Mouse (Mus musculus): Measurements from ENCODE around the gene Cox7a2l. TPM values are rescaled to one million over a fixed set of nuclear protein-coding genes. Genes with fewer than 3 reads are reported as not detected.
A peak's percentile ranks its signal among the peaks of the same experiment; 100 is the strongest.

Cox7a2l gene
- polyA plus RNA-seq, 1 experiment = 82.0 TPM

GRCm38 (mm10) chr17:83526624-83527532 lies 9.7 kb upstream of the Cox7a2l start:
- 40% methylated on average over 13 of the region's 13 CpGs for WGBS
- DNase-seq (ENCODE audit: low read depth in 1 of 2, low spot score in 2 of 2) = peak; percentile 30 to 33
- TF ChIP-seq POLR2A (IDR thresholded peaks at IDR 0.05; ENCODE audit: low read depth, low read length) (no peak), CTCF (IDR thresholded peaks at IDR 0.05; ENCODE audit: extremely low read depth, insufficient read depth, insufficient read length, insufficient replicate concordance) (no peak)
- peak overlapping the region; percentile 69 for H3K27ac ChIP-seq (ENCODE audit: insufficient read depth, low read length)
- no peaks in the 10 kb centered on the region for H3K27me3 ChIP-seq (ENCODE audit: control insufficient read depth, insufficient read depth, low read length)
- peaks cover 3% of the 10 kb centered on the region for H3K4me1 ChIP-seq (ENCODE audit: control insufficient read depth, insufficient read depth, insufficient read length)
- peak overlapping the region; percentile 19; the same call in 1 of the 2 replicates for H3K4me3 ChIP-seq (ENCODE audit: extremely low read depth, insufficient read depth, insufficient read length)
- H3K36me3 ChIP-seq (ENCODE audit: control insufficient read depth, insufficient read depth, low read length) = no peaks in the 10 kb centered on the region

- TF ChIP-seq CTCF (IDR thresholded peaks at IDR 0.05; ENCODE audit: extremely low read depth, insufficient read depth, insufficient read length, insufficient replicate concordance) (no peak), POLR2A (IDR thresholded peaks at IDR 0.05; ENCODE audit: low read depth, low read length) (no peak)
- H3K36me3 ChIP-seq (ENCODE audit: control insufficient read depth, insufficient read depth, low read length) = no peaks in the 10 kb centered on the region
- DNase-seq (ENCODE audit: low read depth in 1 of 2, low spot score in 2 of 2) = no peak
- peak overlapping the region; percentile 30 for H3K27ac ChIP-seq (ENCODE audit: insufficient read depth, low read length)
- peaks cover 3% of the 10 kb centered on the region for H3K4me1 ChIP-seq (ENCODE audit: control insufficient read depth, insufficient read depth, insufficient read length)
- no peak overlapping the region for H3K4me3 ChIP-seq (ENCODE audit: extremely low read depth, insufficient read depth, insufficient read length)
- H3K27me3 ChIP-seq (ENCODE audit: control insufficient read depth, insufficient read depth, low read length) = no peaks in the 10 kb centered on the region
- 54% methylated on average over 5 of the region's 5 CpGs for WGBS
These were observed 9.0 kb upstream of the Cox7a2l start for GRCm38 (mm10) chr17:83526091-83526561.

- Histone ChIP-seq H3K4me1 (ENCODE audit: control insufficient read depth, insufficient read depth, insufficient read length) (peaks cover 3% of the 10 kb centered on the region), H3K27me3 (ENCODE audit: control insufficient read depth, insufficient read depth, low read length) (no peaks in the 10 kb centered on the region), H3K36me3 (ENCODE audit: control insufficient read depth, insufficient read depth, low read length) (no peaks in the 10 kb centered on the region), H3K4me3 (ENCODE audit: extremely low read depth, insufficient read depth, insufficient read length) (no peak overlapping the region), H3K27ac (ENCODE audit: insufficient read depth, low read length) (no peak overlapping the region)
- WGBS = 18% methylated on average over 8 of the region's 8 CpGs
- TF ChIP-seq CTCF (IDR thresholded peaks at IDR 0.05; ENCODE audit: extremely low read depth, insufficient read depth, insufficient read length, insufficient replicate concordance) (no peak), POLR2A (IDR thresholded peaks at IDR 0.05; ENCODE audit: low read depth, low read length) (no peak)
- DNase-seq (ENCODE audit: low read depth in 1 of 2, low spot score in 2 of 2) = no peak
These were observed 8.5 kb upstream of the Cox7a2l start for GRCm38 (mm10) chr17:83525596-83525995.

GRCm38 (mm10) chr17:83524753-83525152 lies 7.6 kb upstream of the Cox7a2l start:
- WGBS = 71% methylated on average over 7 of the region's 7 CpGs
- Histone ChIP-seq H3K27me3 (ENCODE audit: control insufficient read depth, insufficient read depth, low read length) (no peaks in the 10 kb centered on the region), H3K27ac (ENCODE audit: insufficient read depth, low read length) (no peak overlapping the region), H3K4me3 (ENCODE audit: extremely low read depth, insufficient read depth, insufficient read length) (no peak overlapping the region), H3K36me3 (ENCODE audit: control insufficient read depth, insufficient read depth, low read length) (no peaks in the 10 kb centered on the region), H3K4me1 (ENCODE audit: control insufficient read depth, insufficient read depth, insufficient read length) (peaks cover 3% of the 10 kb centered on the region)
- TF ChIP-seq POLR2A (IDR thresholded peaks at IDR 0.05; ENCODE audit: low read depth, low read length) = no peak
- no peak for TF ChIP-seq CTCF (IDR thresholded peaks at IDR 0.05; ENCODE audit: extremely low read depth, insufficient read depth, insufficient read length, insufficient replicate concordance)
- DNase-seq (ENCODE audit: low read depth in 1 of 2, low spot score in 2 of 2) = no peak

GRCm38 (mm10) chr17:83522590-83523379 lies 5.7 kb upstream of the Cox7a2l start:
- Histone ChIP-seq H3K27me3 (ENCODE audit: control insufficient read depth, insufficient read depth, low read length) (no peaks in the 10 kb centered on the region), H3K4me3 (ENCODE audit: extremely low read depth, insufficient read depth, insufficient read length) (no peak overlapping the region), H3K27ac (ENCODE audit: insufficient read depth, low read length) (no peak overlapping the region), H3K4me1 (ENCODE audit: control insufficient read depth, insufficient read depth, insufficient read length) (peaks cover 3% of the 10 kb centered on the region), H3K36me3 (ENCODE audit: control insufficient read depth, insufficient read depth, low read length) (no peaks in the 10 kb centered on the region)
- WGBS = 87% methylated on average over 7 of the region's 7 CpGs
- TF ChIP-seq CTCF (IDR thresholded peaks at IDR 0.05; ENCODE audit: extremely low read depth, insufficient read depth, insufficient read length, insufficient replicate concordance) (no peak), POLR2A (IDR thresholded peaks at IDR 0.05; ENCODE audit: low read depth, low read length) (no peak)
- no peak for DNase-seq (ENCODE audit: low read depth in 1 of 2, low spot score in 2 of 2)

- H3K4me1 ChIP-seq (ENCODE audit: control insufficient read depth, insufficient read depth, insufficient read length) = no peaks in the 10 kb centered on the region
- WGBS = 94% methylated on average over 4 of the region's 4 CpGs
- TF ChIP-seq CTCF (IDR thresholded peaks at IDR 0.05; ENCODE audit: extremely low read depth, insufficient read depth, insufficient read length, insufficient replicate concordance) (no peak), POLR2A (IDR thresholded peaks at IDR 0.05; ENCODE audit: low read depth, low read length) (no peak)
- H3K27me3 ChIP-seq (ENCODE audit: control insufficient read depth, insufficient read depth, low read length) = no peaks in the 10 kb centered on the region
- no peak overlapping the region for H3K4me3 ChIP-seq (ENCODE audit: extremely low read depth, insufficient read depth, insufficient read length)
- H3K27ac ChIP-seq (ENCODE audit: insufficient read depth, low read length) = no peak overlapping the region
- DNase-seq (ENCODE audit: low read depth in 1 of 2, low spot score in 2 of 2) = no peak
- H3K36me3 ChIP-seq (ENCODE audit: control insufficient read depth, insufficient read depth, low read length) = no peaks in the 10 kb centered on the region
These were observed 4.8 kb upstream of the Cox7a2l start for GRCm38 (mm10) chr17:83521881-83522280.
